In genomic region chrX:103796961-103797360, GRCm38 (mm10) we compare ENCODE assay signal across 9 mouse cellular contexts.
"Had no signal": no experiment of that assay in that cellular context is flagged by ENCODE, and none has a peak within 500 bp of the region (broad histone marks: within the 10 kb centered on the region; RNA-seq: fewer than 3 reads in every experiment).

No protein-coding gene starts in this region.

- DNase-seq: kidney, postnatal 10 days; kidney, postnatal 4 days; left cerebral cortex, postnatal 4 days; lung, adult 18-20 months; retina, postnatal 1 day; right cerebral cortex, postnatal 4 days; spleen, adult 18-20 months; thymus, adult 18-20 months; thymus, postnatal 14 days had no signal
